9 mouse cellular contexts compared by ENCODE assay signal in genomic region chr5:38318966-38319786, GRCm38 (mm10). TPM values are rescaled to one million over a fixed set of nuclear protein-coding genes. Genes with fewer than 3 reads are reported as not detected.
DNase-seq lines count a peak whose midpoint lies in the region; ATAC-seq and TF ChIP-seq lines count a peak whose summit lies in the region.
"Had no signal": no experiment of that assay in that cellular context is flagged by ENCODE, and none has a peak within 500 bp of the region (broad histone marks: within the 10 kb centered on the region; RNA-seq: fewer than 3 reads in every experiment).

TSS of gene Drd5 (plus strand) at chr5:38319367.

- WGBS in heart, embryonic 16.5 days: 3% methylated on average over 67 of the region's 67 CpGs
- 2% methylated on average over 67 of the region's 67 CpGs for WGBS in hindbrain, embryonic 10.5 days
- 2% methylated on average over 67 of the region's 67 CpGs for WGBS in midbrain, embryonic 15.5 days

- no peak for ATAC-seq in heart, embryonic 16.5 days (replicated peaks; ENCODE audit: extremely low read depth, insufficient read depth, low FRiP score)
- ATAC-seq in midbrain, embryonic 15.5 days (replicated peaks): peak; percentile 70

- no peaks in the 10 kb centered on the region for H3K9me3 ChIP-seq in heart, embryonic 16.5 days (replicated peaks; ENCODE audit: control insufficient read depth, low read length)
- no peaks in the 10 kb centered on the region for H3K9me3 ChIP-seq in hindbrain, embryonic 10.5 days
- no peaks in the 10 kb centered on the region for H3K9me3 ChIP-seq in midbrain, embryonic 15.5 days

- no peaks in the 10 kb centered on the region for H3K4me1 ChIP-seq in heart, embryonic 16.5 days (ENCODE audit: control insufficient read depth, insufficient read depth, low read length)
- peaks cover 19% of the 10 kb centered on the region for H3K4me1 ChIP-seq in hindbrain, embryonic 10.5 days (replicated peaks)
- H3K4me1 ChIP-seq in midbrain, embryonic 15.5 days: peaks cover 10% of the 10 kb centered on the region

- TF ChIP-seq POLR2A in brain, embryonic 14.5 days (IDR thresholded peaks at IDR 0.05; ENCODE audit: borderline replicate concordance, extremely low read depth, insufficient read depth, insufficient read length, poor library complexity, severe bottlenecking): no peak

- no peak for TF ChIP-seq CTCF in brain, embryonic 14.5 days (IDR thresholded peaks at IDR 0.05; ENCODE audit: borderline replicate concordance, extremely low read depth, insufficient read depth, insufficient read length)

- peak within 1 kb of the TSS; percentile 53 for H3K4me2 ChIP-seq in heart, embryonic 16.5 days (ENCODE audit: low read depth, low read length)
- H3K4me2 ChIP-seq in midbrain, embryonic 15.5 days: peak within 1 kb of the TSS; percentile 93

- no peak within 1 kb of the TSS for H3K9ac ChIP-seq in heart, embryonic 16.5 days (ENCODE audit: low read length)
- H3K9ac ChIP-seq in midbrain, embryonic 15.5 days: peak within 1 kb of the TSS; percentile 41

- peaks cover 54% of the 10 kb centered on the region for H3K27me3 ChIP-seq in heart, embryonic 16.5 days (ENCODE audit: control insufficient read depth, insufficient read depth, low read length)
- peaks cover 73% of the 10 kb centered on the region for H3K27me3 ChIP-seq in hindbrain, embryonic 10.5 days (ENCODE audit: insufficient read depth, poor library complexity, severe bottlenecking)
- H3K27me3 ChIP-seq in midbrain, embryonic 15.5 days (replicated peaks): peaks cover 36% of the 10 kb centered on the region

- H3K4me3 ChIP-seq in heart, embryonic 16.5 days (ENCODE audit: low read length): peak within 1 kb of the TSS; percentile 33
- peak within 1 kb of the TSS; percentile 61 for H3K4me3 ChIP-seq in hindbrain, embryonic 10.5 days
- peak within 1 kb of the TSS; percentile 47 for H3K4me3 ChIP-seq in midbrain, embryonic 15.5 days

- H3K27ac ChIP-seq in heart, embryonic 16.5 days (ENCODE audit: low read length): no peak within 1 kb of the TSS
- H3K27ac ChIP-seq in hindbrain, embryonic 10.5 days: peak within 1 kb of the TSS; percentile 40; the same call in 1 of the 2 replicates
- no peak within 1 kb of the TSS for H3K27ac ChIP-seq in midbrain, embryonic 15.5 days

- no peaks in the 10 kb centered on the region for H3K36me3 ChIP-seq in heart, embryonic 16.5 days (ENCODE audit: control insufficient read depth, insufficient read depth)
- H3K36me3 ChIP-seq in hindbrain, embryonic 10.5 days: no peaks in the 10 kb centered on the region
- no peaks in the 10 kb centered on the region for H3K36me3 ChIP-seq in midbrain, embryonic 15.5 days (replicated peaks)

- DNase-seq in heart, adult 18-20 months: no peak
- peak; percentile 25 for DNase-seq in brain, embryonic 14.5 days (ENCODE audit: low read depth)
- peak; percentile 30 for DNase-seq in hindbrain, embryonic 10.5 days (ENCODE audit: low spot score)
- DNase-seq in urinary bladder, postnatal 36 days (ENCODE audit: low spot score in 2 of 2): no peak
- DNase-seq in ovary, postnatal 14 days (ENCODE audit: low spot score): no peak
- no peak for DNase-seq in urinary bladder, adult 2 months (ENCODE audit: low spot score)
- DNase-seq: lung, postnatal 10 days had no signal

RNA-seq across cellular contexts. Expression of gene Drd5, which starts in this region (rescaled TPM):
- polyA plus RNA-seq in heart, embryonic 16.5 days (2015; fragmentation: Nextera tagmentation; extraction: Ambion mirVana): 0.08 TPM in 1 of 2 replicates, not detected in the other
- not detected for total RNA-seq in heart, adult 18-20 months (2021)
- polyA plus RNA-seq in brain, embryonic 14.5 days (2012; rRNA removed): 0.22 and 0.28 TPM in 2 replicates
- polyA plus RNA-seq in hindbrain, embryonic 10.5 days (2016; fragmentation: Nextera tagmentation; extraction: Ambion mirVana): not detected in 2 replicates
- 0.66 and 0.76 TPM in 2 replicates for polyA plus RNA-seq in midbrain, embryonic 15.5 days (2015; fragmentation: Nextera tagmentation; extraction: Ambion mirVana)
- not detected in 2 replicates for polyA plus RNA-seq in urinary bladder, adult 2 months (2012; rRNA removed)

Comparison
In these comparisons a context has a peak if more than half of its experiments do, and no peak if none do; other contexts are left out.
1. Peak in DNase-seq in brain, embryonic 14.5 days; RNA of the gene not detected or under 1 TPM.
2. Peak in DNase-seq, H3K4me3 ChIP-seq and H3K27ac ChIP-seq in hindbrain, embryonic 10.5 days; RNA of the gene not detected or under 1 TPM.
3. Peak in ATAC-seq, H3K4me3 ChIP-seq, H3K9ac ChIP-seq and H3K4me2 ChIP-seq in midbrain, embryonic 15.5 days; RNA of the gene not detected or under 1 TPM.